20 mouse cellular contexts compared by ENCODE assay signal in genomic region chr9:111473686-111474457, GRCm38 (mm10). TPM values are rescaled to one million over a fixed set of nuclear protein-coding genes. Genes with fewer than 3 reads are reported as not detected.
A peak's percentile ranks its signal among the peaks of the same experiment; 100 is the strongest.
DNase-seq lines count a peak whose midpoint lies in the region; ATAC-seq and TF ChIP-seq lines count a peak whose summit lies in the region.
"Had no signal": no experiment of that assay in that cellular context is flagged by ENCODE, and none has a peak within 500 bp of the region (broad histone marks: within the 10 kb centered on the region; RNA-seq: fewer than 3 reads in every experiment).

No protein-coding gene starts in this region.

- WGBS in lung, embryonic 14.5 days: 68% methylated on average over 21 of the region's 21 CpGs
- WGBS in lung, adult 2 months: 61% methylated on average over 21 of the region's 21 CpGs
- 39% methylated on average over 21 of the region's 21 CpGs for WGBS in hindbrain, postnatal 0 days
- 79% methylated on average over 21 of the region's 21 CpGs for WGBS in kidney, embryonic 14.5 days
- WGBS in neural tube, embryonic 13.5 days: 42% methylated on average over 21 of the region's 21 CpGs

- no peak overlapping the region for H3K27ac ChIP-seq in lung, embryonic 14.5 days (ENCODE audit: low read depth)
- H3K27ac ChIP-seq in hindbrain, postnatal 0 days: peak overlapping the region; percentile 15; the same call in 1 of the 2 replicates
- peak overlapping the region; percentile 20; the same call in 1 of the 2 replicates for H3K27ac ChIP-seq in kidney, embryonic 14.5 days (ENCODE audit: low read depth, low read length)
- 0 out of 2 replicates have a peak overlapping the region, but pooled peaks have one; percentile 23 for H3K27ac ChIP-seq in neural tube, embryonic 13.5 days (replicated peaks)
- H3K27ac ChIP-seq: embryonic facial prominence, embryonic 13.5 days; heart, embryonic 13.5 days; lung, embryonic 15.5 days had no signal

- H3K9me3 ChIP-seq in lung, embryonic 14.5 days (ENCODE audit: low read depth, low read length): no peaks in the 10 kb centered on the region
- no peaks in the 10 kb centered on the region for H3K9me3 ChIP-seq in hindbrain, postnatal 0 days (ENCODE audit: low read length)
- no peaks in the 10 kb centered on the region for H3K9me3 ChIP-seq in kidney, embryonic 14.5 days (ENCODE audit: control insufficient read depth, low read length)
- no peaks in the 10 kb centered on the region for H3K9me3 ChIP-seq in neural tube, embryonic 13.5 days
- H3K9me3 ChIP-seq: embryonic facial prominence, embryonic 13.5 days; heart, embryonic 13.5 days; lung, embryonic 15.5 days had no signal

- TF ChIP-seq POLR2A in lung, adult 2 months (IDR thresholded peaks at IDR 0.05; ENCODE audit: borderline replicate concordance, extremely low read depth, low read depth, low read length): no peak

- H3K27me3 ChIP-seq in lung, embryonic 14.5 days (ENCODE audit: insufficient read depth, low read length): no peaks in the 10 kb centered on the region
- no peaks in the 10 kb centered on the region for H3K27me3 ChIP-seq in hindbrain, postnatal 0 days (ENCODE audit: insufficient read depth, low read length)
- H3K27me3 ChIP-seq in kidney, embryonic 14.5 days (ENCODE audit: control insufficient read depth, insufficient read depth, low read length): no peaks in the 10 kb centered on the region
- no peaks in the 10 kb centered on the region for H3K27me3 ChIP-seq in neural tube, embryonic 13.5 days
- H3K27me3 ChIP-seq: CH12.LX; embryonic facial prominence, embryonic 13.5 days; heart, embryonic 13.5 days; lung, embryonic 15.5 days had no signal

- H3K4me3 ChIP-seq in lung, embryonic 14.5 days (ENCODE audit: low read depth, low read length): no peak overlapping the region
- no peak overlapping the region for H3K4me3 ChIP-seq in lung, adult 2 months (replicated peaks; ENCODE audit: extremely low read depth, low read depth, low read length)
- no peak overlapping the region for H3K4me3 ChIP-seq in hindbrain, postnatal 0 days (ENCODE audit: low read length)
- H3K4me3 ChIP-seq in kidney, embryonic 14.5 days (ENCODE audit: low read length): no peak overlapping the region
- no peak overlapping the region for H3K4me3 ChIP-seq in neural tube, embryonic 13.5 days
- H3K4me3 ChIP-seq: embryonic facial prominence, embryonic 13.5 days; heart, embryonic 13.5 days; lung, embryonic 15.5 days had no signal

- no peak overlapping the region for H3K4me2 ChIP-seq in lung, embryonic 14.5 days
- H3K4me2 ChIP-seq in hindbrain, postnatal 0 days (ENCODE audit: low read depth, low read length): no peak overlapping the region
- no peak overlapping the region for H3K4me2 ChIP-seq in kidney, embryonic 14.5 days (replicated peaks; ENCODE audit: low read depth, low read length)
- H3K4me2 ChIP-seq in neural tube, embryonic 13.5 days: no peak overlapping the region
- H3K4me2 ChIP-seq: embryonic facial prominence, embryonic 13.5 days; heart, embryonic 13.5 days; lung, embryonic 15.5 days had no signal

- no peak for TF ChIP-seq CTCF in lung, embryonic 14.5 days (IDR thresholded peaks at IDR 0.05; ENCODE audit: low read depth)
- no peak for TF ChIP-seq CTCF in lung, adult 2 months (IDR thresholded peaks at IDR 0.05; ENCODE audit: insufficient read depth, low read length)
- no peak for TF ChIP-seq CTCF in hindbrain, postnatal 0 days (IDR thresholded peaks at IDR 0.05; ENCODE audit: low read depth)

- no peaks in the 10 kb centered on the region for H3K4me1 ChIP-seq in lung, embryonic 14.5 days (ENCODE audit: insufficient read depth)
- H3K4me1 ChIP-seq in lung, adult 2 months (ENCODE audit: control insufficient read depth, insufficient read depth, low read length): no peaks in the 10 kb centered on the region; the same call in 1 of the 2 replicates
- H3K4me1 ChIP-seq in hindbrain, postnatal 0 days (ENCODE audit: insufficient read depth, low read length): no peaks in the 10 kb centered on the region
- H3K4me1 ChIP-seq in kidney, embryonic 14.5 days (ENCODE audit: control insufficient read depth, insufficient read depth, low read length): no peaks in the 10 kb centered on the region
- H3K4me1 ChIP-seq in neural tube, embryonic 13.5 days (replicated peaks): peaks cover 33% of the 10 kb centered on the region
- H3K4me1 ChIP-seq: lung, embryonic 15.5 days had no signal

- DNase-seq in lung, embryonic 14.5 days: peak; percentile 46
- DNase-seq in lung, adult 2 months: no peak
- DNase-seq in hindbrain, postnatal 0 days (ENCODE audit: low spot score): no peak
- no peak for DNase-seq in T-cell, adult 2 months (ENCODE audit: low spot score)
- no peak for DNase-seq in thymus, postnatal 25 days
- DNase-seq: adrenal gland, postnatal 25 days; gastrocnemius, postnatal 10 days; layer of hippocampus, adult 9-11 months; left cerebral cortex, postnatal 4 days; right cerebral cortex, postnatal 14 days; thymus, postnatal 36 days had no signal

- H3K36me3 ChIP-seq in lung, embryonic 14.5 days (ENCODE audit: insufficient read depth): no peaks in the 10 kb centered on the region
- no peaks in the 10 kb centered on the region for H3K36me3 ChIP-seq in hindbrain, postnatal 0 days (ENCODE audit: insufficient read depth, low read length)
- H3K36me3 ChIP-seq in kidney, embryonic 14.5 days (ENCODE audit: control insufficient read depth, insufficient read depth, low read length): no peaks in the 10 kb centered on the region
- H3K36me3 ChIP-seq in neural tube, embryonic 13.5 days: no peaks in the 10 kb centered on the region
- H3K36me3 ChIP-seq: embryonic facial prominence, embryonic 13.5 days; heart, embryonic 13.5 days; lung, embryonic 15.5 days had no signal

- H3K9ac ChIP-seq in lung, embryonic 14.5 days: no peak overlapping the region
- H3K9ac ChIP-seq in hindbrain, postnatal 0 days (replicated peaks; ENCODE audit: low read length): no peak overlapping the region
- H3K9ac ChIP-seq in kidney, embryonic 14.5 days (ENCODE audit: low read depth, low read length): no peak overlapping the region
- 0 out of 2 replicates have a peak overlapping the region, but pooled peaks have one; percentile 17 for H3K9ac ChIP-seq in neural tube, embryonic 13.5 days
- H3K9ac ChIP-seq: embryonic facial prominence, embryonic 13.5 days; heart, embryonic 13.5 days; lung, embryonic 15.5 days had no signal

- ATAC-seq in lung, embryonic 14.5 days (ENCODE audit: insufficient read depth): no peak
- ATAC-seq in hindbrain, postnatal 0 days: no peak
- ATAC-seq in kidney, embryonic 14.5 days (ENCODE audit: low FRiP score, low TSS enrichment): no peak
- peak; percentile 64; the same call in 1 of the 2 replicates for ATAC-seq in neural tube, embryonic 13.5 days (ENCODE audit: low read depth)
- ATAC-seq: forebrain, embryonic 16.5 days had no signal

RNA-seq across cellular contexts. Expression of gene Dclk3, which starts 35.0 kb away (rescaled TPM):
- 0.23 TPM in 1 of 2 replicates, not detected in the other for polyA plus RNA-seq in lung, embryonic 14.5 days (2014; fragmentation: Nextera tagmentation; extraction: Ambion mirVana)
- 0.98 and 1.8 TPM in 2 replicates for polyA plus RNA-seq in lung, adult 2 months (2012; rRNA removed)
- 9.2 and 13.1 TPM in 2 replicates for total RNA-seq in hindbrain, postnatal 0 days (2014; rRNA removed)
- 8.8 and 9.9 TPM in 2 replicates for polyA plus RNA-seq in hindbrain, postnatal 0 days (2015; fragmentation: Nextera tagmentation; extraction: Ambion mirVana)
- 1.0 and 2.0 TPM in 2 replicates for polyA plus RNA-seq in kidney, embryonic 14.5 days (2014; fragmentation: Nextera tagmentation; extraction: Ambion mirVana)
- polyA plus RNA-seq in neural tube, embryonic 13.5 days (2015; fragmentation: Nextera tagmentation; extraction: Ambion mirVana): 10.8 and 13.8 TPM in 2 replicates
- total RNA-seq: megakaryocyte-erythroid progenitor cell, adult 5-6 weeks; neutrophil, adult 5-6 weeks had no signal
